ENCODE assay signal across 7 mouse cellular contexts in genomic region chr3:122418564-122419274, GRCm38 (mm10).
DNase-seq lines count a peak whose midpoint lies in the region; ATAC-seq and TF ChIP-seq lines count a peak whose summit lies in the region.

No protein-coding gene starts in this region.

- no peak overlapping the region for H3K4me2 ChIP-seq in hindbrain, embryonic 11.5 days (replicated peaks; ENCODE audit: low read depth, low read length)
- H3K4me2 ChIP-seq in liver, postnatal 0 days (ENCODE audit: low read depth, low read length): peak overlapping the region; percentile 81

- H3K9me3 ChIP-seq in hindbrain, embryonic 11.5 days (ENCODE audit: control insufficient read depth, low read length): no peaks in the 10 kb centered on the region
- H3K9me3 ChIP-seq in liver, postnatal 0 days (ENCODE audit: low read length): no peaks in the 10 kb centered on the region

- ATAC-seq in hindbrain, embryonic 11.5 days (ENCODE audit: low FRiP score): no peak
- no peak for ATAC-seq in liver, postnatal 0 days
- no peak for ATAC-seq in megakaryocyte progenitor cell, adult 5-6 weeks (replicated peaks; ENCODE audit: poor library complexity)

- H3K27me3 ChIP-seq in hindbrain, embryonic 11.5 days (ENCODE audit: control insufficient read depth, insufficient read depth, low read length): peaks cover 6% of the 10 kb centered on the region; the same call in 1 of the 2 replicates
- 0 out of 2 replicates have a peak, but pooled peaks cover 8% of the 10 kb centered on the region for H3K27me3 ChIP-seq in liver, postnatal 0 days (ENCODE audit: insufficient read depth, low read length)

- 31% methylated on average over 16 of the region's 16 CpGs for WGBS in hindbrain, embryonic 11.5 days
- WGBS in liver, postnatal 0 days (ENCODE audit: insufficient replicate concordance): 26% methylated on average over 16 of the region's 16 CpGs

- DNase-seq in 3T3-L1 (ENCODE audit: low read depth, low spot score) (peak; percentile 11), A20 (ENCODE audit: low read depth, low spot score) (peak; percentile 70)
- DNase-seq in hindbrain, embryonic 11.5 days (ENCODE audit: low spot score): peak; percentile 39
- no peak for DNase-seq in liver, postnatal 0 days
- no peak for DNase-seq in layer of hippocampus, postnatal 25 days (ENCODE audit: extremely low spot score in 1 of 2, low spot score in 1 of 2)
- no peak for DNase-seq in ovary, postnatal 10 days (ENCODE audit: low spot score)

- H3K9ac ChIP-seq in hindbrain, embryonic 11.5 days (ENCODE audit: low read depth, low read length): no peak overlapping the region
- H3K9ac ChIP-seq in liver, postnatal 0 days (replicated peaks): no peak overlapping the region

- H3K4me1 ChIP-seq in hindbrain, embryonic 11.5 days (replicated peaks; ENCODE audit: control insufficient read depth, insufficient read depth, low read length): peaks cover 2% of the 10 kb centered on the region
- H3K4me1 ChIP-seq in liver, postnatal 0 days (ENCODE audit: insufficient read depth): peaks cover 8% of the 10 kb centered on the region

- no peak overlapping the region for H3K27ac ChIP-seq in hindbrain, embryonic 11.5 days (ENCODE audit: low read depth, low read length)
- 0 out of 2 replicates have a peak overlapping the region, but pooled peaks have one; percentile 94 for H3K27ac ChIP-seq in liver, postnatal 0 days (ENCODE audit: low read depth)

- no peak for TF ChIP-seq CTCF in liver, postnatal 0 days (IDR thresholded peaks at IDR 0.05; ENCODE audit: low read depth)

- H3K4me3 ChIP-seq in hindbrain, embryonic 11.5 days (ENCODE audit: low read depth, low read length): no peak overlapping the region
- peak overlapping the region; percentile 71 for H3K4me3 ChIP-seq in liver, postnatal 0 days (ENCODE audit: low read depth, low read length)

- TF ChIP-seq EP300 in liver, postnatal 0 days (IDR thresholded peaks at IDR 0.05; ENCODE audit: low read depth): no peak

- H3K36me3 ChIP-seq in hindbrain, embryonic 11.5 days (ENCODE audit: control insufficient read depth, insufficient read depth, low read length): no peaks in the 10 kb centered on the region
- H3K36me3 ChIP-seq in liver, postnatal 0 days (replicated peaks; ENCODE audit: insufficient read depth, low read length): no peaks in the 10 kb centered on the region

Comparison
In these comparisons a context has a peak if more than half of its experiments do, and no peak if none do; other contexts are left out.
1. DNase-seq: peak in 3T3-L1 (single experiment), A20 (single experiment) and hindbrain, embryonic 11.5 days (single experiment); none in liver, postnatal 0 days (single experiment), layer of hippocampus, postnatal 25 days (0 of 2) and ovary, postnatal 10 days (single experiment).